Comparison of ENCODE assay signal across 8 mouse cellular contexts in the genomic region with DNA sequence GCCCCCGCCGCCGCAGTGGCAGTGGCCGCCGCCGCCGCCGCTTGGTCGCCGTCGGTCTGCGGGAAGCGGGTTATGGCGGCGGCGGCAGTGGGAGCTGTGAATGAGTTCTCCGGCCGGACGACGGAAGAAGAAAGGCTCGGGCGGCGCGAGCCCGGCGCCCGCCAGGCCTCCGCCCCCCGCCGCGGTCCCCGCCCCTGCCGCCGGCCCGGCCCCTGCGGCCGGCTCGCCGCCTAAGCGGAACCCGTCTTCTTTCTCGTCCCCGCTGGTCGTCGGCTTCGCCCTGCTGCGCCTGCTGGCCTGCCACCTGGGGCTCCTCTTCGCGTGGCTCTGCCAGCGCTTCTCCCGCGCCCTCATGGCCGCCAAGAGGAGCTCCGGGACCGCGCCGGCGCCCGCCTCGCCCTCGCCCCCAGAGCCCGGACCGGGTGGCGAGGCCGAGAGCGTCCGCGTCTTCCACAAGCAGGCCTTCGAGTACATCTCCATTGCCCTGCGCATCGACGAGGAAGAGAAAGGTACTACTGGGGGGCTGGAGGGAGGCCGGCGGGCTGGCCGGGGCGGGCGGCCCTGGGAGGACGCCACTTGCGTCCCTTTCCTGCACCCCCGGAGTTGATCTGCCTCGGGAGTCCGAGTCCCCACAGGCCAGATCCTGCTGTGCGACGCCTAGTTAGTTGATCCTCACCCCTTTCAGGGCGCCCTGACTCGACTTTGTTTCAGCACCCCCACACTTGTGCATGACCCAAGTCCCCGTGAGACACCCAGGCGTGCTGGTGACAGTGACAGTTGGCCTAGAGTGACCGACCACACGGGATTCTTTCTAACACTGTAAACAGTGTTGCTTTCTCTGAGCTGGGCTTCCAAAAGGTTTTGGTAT. TPM values are rescaled to one million over a fixed set of nuclear protein-coding genes. Genes with fewer than 3 reads are reported as not detected.
DNase-seq lines count a peak whose midpoint lies in the region; ATAC-seq lines count a peak whose summit lies in the region.

A gene (plus strand): TSS at position 51 of the 868 bp plus-strand sequence.

- intact Hi-C loops in left cerebral cortex, postnatal 36 days (cut with DNase I): loop anchor here (2.0 kb wide), 2 partner anchors 44 to 56 kb away; a partner anchor contains a TSS

- peak; percentile 49 for ATAC-seq in activated CD4-positive, CD25-positive, alpha-beta regulatory T cell, adult 4 months

- peak; percentile 34 to 56 for DNase-seq in cerebellum, postnatal 4 days (ENCODE audit: low spot score in 2 of 2)
- peak; percentile 81 for DNase-seq in gastrocnemius, postnatal 10 days
- peak; percentile 76 for DNase-seq in induced T-regulatory cell, adult 2 months (ENCODE audit: low read depth)
- peak; percentile 63 to 72 for DNase-seq in left cerebral cortex, postnatal 36 days (ENCODE audit: low spot score in 2 of 2)
- peak; percentile 58 for DNase-seq in mesoderm, embryonic 11.5 days (ENCODE audit: low read depth, low spot score)
- peak; percentile 62 for DNase-seq in right cerebral cortex, postnatal 14 days
- peak; percentile 72 for DNase-seq in urinary bladder, postnatal 25 days (ENCODE audit: low spot score)

RNA-seq across cellular contexts. Expression of the gene that starts here (rescaled TPM):
- 10 to 100 TPM in 1 of 2 experiments, 1 to 10 TPM in 1; 8.9 to 10.1 TPM for polyA plus RNA-seq in activated CD4-positive, CD25-positive, alpha-beta regulatory T cell, adult 4 months (2017; shearing (Covaris generic))
- total RNA-seq in gastrocnemius, postnatal 10 days (2021): 10 to 100 TPM; 48.9 to 51.6 TPM
- 10 to 100 TPM; 54.2 to 56.3 TPM for total RNA-seq in left cerebral cortex, postnatal 36 days (2021)

Comparison
In these comparisons a context has a peak if more than half of its experiments do, and no peak if none do; other contexts are left out.
1. Peak in every context shown above with its lines: DNase-seq and ATAC-seq.